Mouse (Mus musculus): ENCODE measurements around the gene Kcnt1.

DNA sequence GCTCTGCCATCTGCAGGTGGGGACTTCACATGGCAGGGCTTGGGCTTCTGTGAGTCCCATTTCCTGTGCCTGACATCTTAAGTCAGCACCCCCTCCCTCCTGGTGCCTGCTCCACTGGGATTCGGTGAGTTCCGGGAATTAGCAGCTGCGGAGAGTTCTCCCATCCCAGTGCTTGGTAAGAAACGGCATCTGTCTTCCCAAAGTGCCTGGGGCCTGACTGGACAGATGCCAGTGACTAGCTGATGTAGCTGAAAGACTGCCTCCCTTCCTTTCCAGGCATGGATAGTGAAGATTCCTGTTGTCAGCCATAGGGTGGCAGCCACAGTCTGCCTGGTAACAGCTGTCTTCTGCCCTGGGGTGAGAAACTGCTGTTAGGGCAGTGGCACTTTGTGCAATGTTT, 1.9 kb downstream of the Kcnt1 start:
- peak; percentile 49 for TF ChIP-seq CTCF (IDR thresholded peaks at IDR 0.05; ENCODE audit: low read depth)
- TF ChIP-seq EP300 (optimal IDR thresholded peaks at IDR 0.05), result no peak
